Mouse (Mus musculus): ENCODE results near the gene Kif3a.
"Not testable (repeated sequence)": the region's sequence is repeated elsewhere in the genome, so short reads cannot be mapped to it uniquely, and the experiment has no call there.

Kif3a gene

GRCm38 (mm10) chr11:53543021-53543420, 24.2 kb upstream of the Kif3a start:
- DNase-seq (ENCODE audit: low read depth in 1 of 2, low spot score in 2 of 2) = no peak

GRCm38 (mm10) chr11:53546271-53546670, 20.9 kb upstream of the Kif3a start:
- DNase-seq (ENCODE audit: low read depth in 1 of 2, low spot score in 2 of 2) = no peak

GRCm38 (mm10) chr11:53547566-53547965, 19.6 kb upstream of the Kif3a start:
- no peak for DNase-seq (ENCODE audit: low read depth in 1 of 2, low spot score in 2 of 2)

- DNase-seq (ENCODE audit: low read depth in 1 of 2, low spot score in 2 of 2) = no peak
These were observed 19.1 kb upstream of the Kif3a start for GRCm38 (mm10) chr11:53548036-53548605.

GRCm38 (mm10) chr11:53550714-53551113, 16.5 kb upstream of the Kif3a start:
- DNase-seq (ENCODE audit: low read depth in 1 of 2, low spot score in 2 of 2) = no peak

- DNase-seq (ENCODE audit: low read depth in 1 of 2, low spot score in 2 of 2) = no peak
These were observed 15.4 kb upstream of the Kif3a start for GRCm38 (mm10) chr11:53551754-53552153.

GRCm38 (mm10) chr11:53556529-53556928, 10.7 kb upstream of the Kif3a start:
- DNase-seq (ENCODE audit: low read depth in 1 of 2, low spot score in 2 of 2) = not testable (repeated sequence)

GRCm38 (mm10) chr11:53557992-53558391, 9.2 kb upstream of the Kif3a start:
- not testable (repeated sequence) for DNase-seq (ENCODE audit: low read depth in 1 of 2, low spot score in 2 of 2)

GRCm38 (mm10) chr11:53559980-53560379, 7.2 kb upstream of the Kif3a start:
- not testable (repeated sequence) for DNase-seq (ENCODE audit: low read depth in 1 of 2, low spot score in 2 of 2)

GRCm38 (mm10) chr11:53561986-53562385, 5.2 kb upstream of the Kif3a start:
- DNase-seq (ENCODE audit: low read depth in 1 of 2, low spot score in 2 of 2) = no peak

- no peak for DNase-seq (ENCODE audit: low read depth in 1 of 2, low spot score in 2 of 2)
These were observed 533 bp upstream of the Kif3a start for GRCm38 (mm10) chr11:53566646-53567045.

GRCm38 (mm10) chr11:53580562-53580961, 13.4 kb downstream of the Kif3a start:
- no peak for DNase-seq (ENCODE audit: low read depth in 1 of 2, low spot score in 2 of 2)

GRCm38 (mm10) chr11:53583151-53583550, 16.0 kb downstream of the Kif3a start:
- no peak for DNase-seq (ENCODE audit: low read depth in 1 of 2, low spot score in 2 of 2)

GRCm38 (mm10) chr11:53584849-53585248, 17.7 kb downstream of the Kif3a start:
- DNase-seq (ENCODE audit: low read depth in 1 of 2, low spot score in 2 of 2) = no peak

GRCm38 (mm10) chr11:53585510-53585909, 18.3 kb downstream of the Kif3a start:
- no peak for DNase-seq (ENCODE audit: low read depth in 1 of 2, low spot score in 2 of 2)

- no peak for DNase-seq (ENCODE audit: low read depth in 1 of 2, low spot score in 2 of 2)
These were observed 21.1 kb downstream of the Kif3a start for GRCm38 (mm10) chr11:53588279-53588678.

GRCm38 (mm10) chr11:53590368-53590768, 23.2 kb downstream of the Kif3a start:
- peak; percentile 20 to 21 for DNase-seq (ENCODE audit: low read depth in 1 of 2, low spot score in 2 of 2)

GRCm38 (mm10) chr11:53591116-53591515, 23.9 kb downstream of the Kif3a start:
- DNase-seq (ENCODE audit: low read depth in 1 of 2, low spot score in 2 of 2) = no peak

GRCm38 (mm10) chr11:53604983-53605382, 37.8 kb downstream of the Kif3a start:
- DNase-seq (ENCODE audit: low read depth in 1 of 2, low spot score in 2 of 2) = no peak

GRCm38 (mm10) chr11:53605609-53606008, 38.4 kb downstream of the Kif3a start:
- DNase-seq (ENCODE audit: low read depth in 1 of 2, low spot score in 2 of 2) = no peak

- DNase-seq (ENCODE audit: low read depth in 1 of 2, low spot score in 2 of 2) = no peak
These were observed 42.1 kb downstream of the Kif3a start for GRCm38 (mm10) chr11:53609231-53609630.

GRCm38 (mm10) chr11:53609672-53610071, 42.5 kb downstream of the Kif3a start:
- no peak for DNase-seq (ENCODE audit: low read depth in 1 of 2, low spot score in 2 of 2)

- DNase-seq (ENCODE audit: low read depth in 1 of 2, low spot score in 2 of 2) = no peak
These were observed 48.0 kb downstream of the Kif3a start for GRCm38 (mm10) chr11:53615172-53615571.
